Mouse (Mus musculus) testis, adult 2 months (tissue): ENCODE data around the gene Gm3285.

Experiments
- CTCF ChIP-seq: fragments of 200-500 bp; IDR thresholded peaks from 2 replicates; pipeline ENCODE4 v1.5.1; 2012; ENCODE audit warnings: low read depth, mild to moderate bottlenecking, inconsistent platforms, low read length, moderate library complexity; ENCODE audit not compliant: control insufficient read depth, insufficient read depth, insufficient replicate concordance
- POLR2A ChIP-seq: fragments of 200-500 bp; IDR thresholded peaks from 2 replicates; pipeline ENCODE4 v1.6.1; 2012; ENCODE audit warnings: low read depth, mild to moderate bottlenecking, inconsistent platforms, low read length, moderate library complexity; ENCODE audit not compliant: control insufficient read depth

GRCm38 (mm10) chr10:77847538-77847937 is 14.2 kb upstream of the Gm3285 start:
- no peak for TF ChIP-seq CTCF
- no peak for TF ChIP-seq POLR2A
